Mouse (Mus musculus) erythroblast, adult 5-6 weeks (primary cell): ENCODE measurements around the gene Aph1a. TPM values are rescaled to one million over a fixed set of nuclear protein-coding genes. Genes with fewer than 3 reads are reported as not detected.
"Not testable (repeated sequence)": the region's sequence is repeated elsewhere in the genome, so short reads cannot be mapped to it uniquely, and the experiment has no call there.

ENCODE experiments used
- ATAC-seq: replicated peaks from 2 replicates; pipeline ENCODE4 v1.8.0; 2016; ENCODE audit warnings: moderate number of reproducible peaks, mild to moderate bottlenecking, moderate TSS enrichment, inconsistent platforms; ENCODE audit not compliant: poor library complexity, low FRiP score, severe bottlenecking
- total RNA-seq, 2 experiments: library from RNA; stranded (forward) in 1 of 2; stranded (reverse) in 1 of 2; fragments of 150-400 nt in 1 of 2; fragments of 200-764, 138-1000 nt in 1 of 2; gene quantifications; 2 replicates each; pipeline versions ENCODE4 v1.2.3 to v1.2.4; 2015 to 2017; ENCODE audit warnings: low replicate concordance in 2 of 2

Aph1a gene
- 8.8 and 13.1 TPM in 2 replicates for total RNA-seq (2015; ENCODE audit: low replicate concordance)
- 6.1 and 9.8 TPM in 2 replicates for total RNA-seq (2017; ENCODE audit: low replicate concordance)

DNA sequence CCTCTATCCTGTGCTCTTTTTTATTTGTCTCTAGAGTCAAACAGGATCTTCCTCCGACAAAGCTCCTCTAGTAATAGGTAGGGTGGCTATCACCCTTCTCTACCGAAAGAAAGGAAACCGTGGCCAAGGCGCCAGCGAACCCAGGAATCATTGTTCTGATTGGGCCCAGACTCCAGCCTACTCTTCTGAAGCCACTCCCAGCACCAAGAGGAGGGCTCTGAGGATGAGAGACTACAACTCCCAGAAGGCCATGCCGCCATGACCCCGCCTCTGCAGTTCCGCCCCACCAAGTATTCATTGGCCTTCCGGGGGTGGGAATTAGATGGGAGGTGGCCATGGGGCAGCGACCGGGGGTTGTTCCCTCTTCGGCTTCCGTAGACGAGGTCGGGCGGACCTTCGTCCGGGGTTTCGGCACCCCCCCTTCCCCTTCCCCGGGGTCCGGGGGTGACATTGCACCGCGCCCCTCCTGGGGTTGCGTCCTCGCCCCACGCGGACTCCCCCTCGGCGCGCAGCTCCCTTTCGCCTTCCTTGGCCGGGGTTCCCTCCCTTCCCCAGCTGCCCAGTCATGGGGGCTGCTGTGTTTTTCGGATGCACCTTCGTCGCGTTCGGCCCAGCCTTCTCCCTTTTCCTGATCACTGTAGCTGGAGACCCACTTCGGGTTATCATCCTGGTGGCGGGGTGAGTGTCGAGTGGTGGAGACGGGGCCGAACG is at the start of gene Aph1a:
Gene Aph1a (plus strand): TSS at position 364 of the 711 bp plus-strand sequence.
- peak; percentile 97 for ATAC-seq

- no peak for ATAC-seq
Observed at GRCm38 (mm10) chr3:95850611-95851010, 43.2 kb upstream of the Aph1a start.

GRCm38 (mm10) chr3:95851317-95851716 is 42.5 kb upstream of the Aph1a start:
- no peak for ATAC-seq

DNA sequence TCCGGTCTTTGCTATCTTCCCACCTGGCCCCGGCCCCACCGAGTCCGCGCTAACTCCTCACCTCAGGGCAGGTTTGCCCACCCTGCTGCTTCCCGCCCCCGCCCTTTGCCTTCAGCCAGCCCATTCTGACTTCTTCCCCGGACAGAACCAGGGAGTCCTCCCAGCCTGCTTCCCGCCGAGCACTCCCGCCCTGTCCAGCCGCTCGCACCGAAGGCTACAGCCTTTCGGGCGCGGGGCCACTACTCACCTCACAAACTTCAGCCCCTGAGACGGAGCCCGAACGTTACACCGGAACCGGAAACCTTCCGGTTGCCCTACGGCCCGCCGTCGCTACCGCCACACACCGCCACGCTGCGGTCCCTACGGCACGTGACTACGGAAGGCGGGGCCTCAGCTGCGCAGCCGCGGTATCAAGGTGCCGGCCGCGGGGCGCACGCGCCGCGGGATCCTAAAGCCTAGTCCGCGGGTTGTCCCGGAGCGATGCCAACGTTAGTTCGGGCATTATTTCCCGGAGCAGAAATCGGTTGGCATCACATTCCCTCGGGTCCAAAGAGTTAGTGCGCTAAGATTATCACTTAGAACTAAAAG is 38.2 kb upstream of the Aph1a start, which contains the start of gene Prpf3:
Gene Prpf3 (minus strand): TSS at position 384 of the 588 bp plus-strand sequence.
- ATAC-seq = peak; percentile 97

DNA sequence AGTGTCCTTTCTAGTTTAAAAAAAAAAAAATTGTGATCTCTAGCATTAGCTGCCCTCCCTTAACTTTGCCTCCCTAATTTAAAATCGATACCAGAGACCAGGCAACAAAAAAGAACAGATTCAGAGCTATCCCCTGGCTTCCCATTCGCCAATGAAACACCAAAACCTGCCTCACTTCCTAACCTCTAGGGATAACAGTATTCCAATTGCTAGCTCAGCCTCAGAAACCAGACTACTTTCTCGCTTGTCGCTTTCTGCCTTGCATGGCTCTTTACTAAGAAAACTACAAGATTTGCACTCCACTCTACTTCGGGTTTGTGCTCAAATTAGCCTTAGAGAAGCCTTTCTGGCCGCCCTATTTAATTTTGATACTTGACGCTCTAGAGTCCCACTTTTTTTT is 37.7 kb upstream of the Aph1a start:
- ATAC-seq = peak; percentile 16

- ATAC-seq = not testable (repeated sequence)
Observed at GRCm38 (mm10) chr3:95857050-95857449, 36.7 kb upstream of the Aph1a start.

- not testable (repeated sequence) for ATAC-seq
Observed at GRCm38 (mm10) chr3:95858278-95858677, 35.5 kb upstream of the Aph1a start.

DNA sequence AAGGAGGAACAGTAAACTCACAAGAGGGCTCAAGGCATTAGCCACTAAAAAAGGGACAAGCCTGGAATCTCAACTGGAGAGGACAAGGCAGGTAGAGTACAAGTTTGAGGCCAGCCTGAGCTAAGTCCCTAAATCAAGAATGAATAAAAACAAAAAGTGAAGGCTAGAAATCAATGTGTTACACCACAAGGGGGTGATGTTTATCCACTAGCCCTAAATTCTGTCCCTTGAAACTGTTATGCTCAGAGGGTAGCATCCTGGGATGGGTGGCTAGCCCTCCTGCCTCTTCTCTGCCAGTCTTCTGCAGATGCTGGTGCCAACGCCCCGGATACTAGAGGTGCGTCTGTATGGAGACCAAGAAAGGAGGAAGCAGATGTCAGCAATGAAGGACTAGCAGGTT is 33.4 kb upstream of the Aph1a start:
- ATAC-seq = no peak

DNA sequence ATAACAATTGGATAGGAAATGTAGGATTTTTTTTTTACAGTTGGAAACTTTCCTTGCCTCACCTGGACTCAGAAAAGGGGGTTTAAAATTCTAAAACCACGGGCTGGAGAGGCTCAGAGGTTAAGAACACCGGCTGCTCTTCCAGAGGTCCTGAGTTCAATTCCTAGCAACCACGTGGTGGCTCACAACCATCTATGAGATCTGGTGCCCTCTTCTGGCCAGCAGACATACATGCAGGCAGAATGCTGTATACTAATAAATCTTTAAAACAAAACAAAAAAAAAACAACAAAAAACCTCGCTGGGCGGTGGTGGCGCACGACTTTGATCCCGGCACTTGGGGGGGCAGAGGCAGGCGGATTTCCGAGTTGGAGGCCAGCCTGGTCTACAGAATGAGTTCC is 32.6 kb upstream of the Aph1a start:
- ATAC-seq = no peak

- ATAC-seq = peak; percentile 91
Observed at GRCm38 (mm10) chr3:95861796-95862195, 32.0 kb upstream of the Aph1a start.

- ATAC-seq = no peak
Observed at GRCm38 (mm10) chr3:95863578-95863977, 30.2 kb upstream of the Aph1a start.

- ATAC-seq = no peak
Observed at GRCm38 (mm10) chr3:95865050-95865449, 28.7 kb upstream of the Aph1a start.

DNA sequence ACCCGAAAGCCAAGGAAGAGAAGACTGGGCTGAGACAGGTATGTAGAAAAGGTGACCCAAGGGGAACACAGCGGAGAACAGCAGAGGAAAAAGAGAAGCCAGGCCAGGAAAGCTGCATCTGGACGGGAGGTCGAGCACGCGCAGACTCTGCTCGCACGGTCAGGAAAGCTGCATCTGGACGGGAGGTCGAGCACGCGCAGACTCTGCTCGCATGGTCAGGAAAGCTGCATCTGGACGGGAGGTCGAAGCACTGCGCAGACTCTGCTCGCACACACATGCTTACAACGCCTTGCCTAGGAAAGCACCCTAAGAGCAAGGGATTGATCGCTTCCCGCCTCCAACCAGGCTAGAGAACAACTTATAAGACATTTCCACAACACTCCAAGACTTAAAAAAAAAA is 28.2 kb upstream of the Aph1a start:
- ATAC-seq = no peak

GRCm38 (mm10) chr3:95866071-95866470 is 27.7 kb upstream of the Aph1a start:
- ATAC-seq = no peak

DNA sequence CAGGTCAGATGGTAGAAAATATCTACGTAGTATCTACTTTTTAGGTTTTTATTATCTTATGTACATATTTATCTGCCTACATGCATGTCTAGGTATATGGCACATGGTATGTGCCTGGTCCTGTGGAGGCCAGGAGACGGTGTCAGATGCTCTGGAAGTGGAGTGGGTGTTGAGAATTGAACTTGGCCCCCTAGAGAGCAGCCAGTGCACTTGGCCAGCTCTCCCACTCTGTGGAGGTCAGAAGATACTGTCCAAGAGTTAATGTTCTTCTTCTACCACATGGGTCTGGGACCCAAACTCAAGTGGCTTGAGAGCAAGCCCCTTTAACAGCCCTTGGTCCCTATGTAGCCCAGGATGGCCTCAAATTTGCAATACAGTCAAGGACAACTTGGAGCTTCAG is 26.4 kb upstream of the Aph1a start:
- no peak for ATAC-seq

DNA sequence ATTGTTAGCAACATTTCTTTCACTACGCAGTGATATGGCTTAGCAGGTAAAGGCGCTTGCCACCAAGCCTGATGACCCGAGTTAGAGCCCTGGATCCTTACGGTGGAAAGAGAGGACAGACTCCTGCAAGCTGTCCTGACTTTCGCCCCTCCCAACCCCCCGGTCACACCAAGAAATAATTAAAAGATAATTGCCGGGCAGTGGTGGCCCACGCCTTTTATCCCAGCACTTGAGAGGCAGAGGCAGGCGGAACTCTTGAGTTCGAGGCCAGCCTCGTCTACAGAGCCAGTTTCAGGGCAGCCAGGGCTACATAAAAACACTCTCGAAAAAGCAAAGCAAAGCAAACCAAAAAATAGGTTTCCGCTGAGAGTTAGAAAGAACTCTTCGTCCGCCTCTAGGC is 22.8 kb upstream of the Aph1a start:
- peak; percentile 28; the same call in 1 of the 2 replicates for ATAC-seq

DNA sequence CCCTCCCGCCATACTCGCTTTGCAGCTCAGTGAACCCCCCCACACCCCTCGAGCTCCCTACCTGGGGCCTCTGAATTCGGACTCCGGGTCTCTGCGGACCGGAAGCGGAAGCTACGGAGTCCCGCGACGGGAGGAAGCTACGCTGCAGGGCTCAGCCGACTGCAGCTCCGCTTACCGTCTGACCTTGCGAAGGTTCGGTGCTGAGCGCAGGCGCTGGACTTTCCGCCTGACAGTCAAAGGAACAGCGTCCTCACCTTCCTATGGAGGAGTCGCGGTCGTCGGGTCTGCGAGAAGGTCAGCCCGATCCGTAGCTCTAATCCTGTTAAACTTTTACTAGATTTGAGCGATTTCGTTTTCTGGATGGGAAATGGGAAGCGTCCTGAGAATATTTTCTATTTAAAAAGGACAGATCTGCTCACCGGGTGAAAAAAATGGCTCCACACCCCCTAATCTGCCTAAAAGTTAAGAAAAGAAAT is 22.3 kb upstream of the Aph1a start, which contains the start of gene Mrps21:
Gene Mrps21 (minus strand): TSS at position 128 of the 476 bp plus-strand sequence.
- peak; percentile 94 for ATAC-seq

DNA sequence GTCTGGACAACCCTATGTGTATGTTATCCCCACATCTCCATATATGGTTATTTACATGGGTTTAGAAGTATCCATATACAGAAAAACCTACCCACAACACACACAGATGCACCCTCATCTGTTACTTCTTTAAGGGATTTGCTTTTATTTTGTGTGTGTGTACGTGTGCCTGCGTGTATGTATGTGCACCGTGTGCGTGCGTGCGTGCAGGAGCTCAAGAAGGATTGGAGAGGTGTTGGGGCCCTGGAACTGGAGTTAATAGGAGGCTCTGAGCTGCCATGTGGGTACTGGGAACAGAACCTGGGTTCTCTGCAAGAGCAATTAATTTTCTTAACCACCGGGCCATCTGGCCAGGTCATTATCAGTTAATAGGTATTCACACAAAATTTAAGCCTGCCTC is 21.7 kb upstream of the Aph1a start:
- ATAC-seq = peak; percentile 24; the same call in 1 of the 2 replicates

DNA sequence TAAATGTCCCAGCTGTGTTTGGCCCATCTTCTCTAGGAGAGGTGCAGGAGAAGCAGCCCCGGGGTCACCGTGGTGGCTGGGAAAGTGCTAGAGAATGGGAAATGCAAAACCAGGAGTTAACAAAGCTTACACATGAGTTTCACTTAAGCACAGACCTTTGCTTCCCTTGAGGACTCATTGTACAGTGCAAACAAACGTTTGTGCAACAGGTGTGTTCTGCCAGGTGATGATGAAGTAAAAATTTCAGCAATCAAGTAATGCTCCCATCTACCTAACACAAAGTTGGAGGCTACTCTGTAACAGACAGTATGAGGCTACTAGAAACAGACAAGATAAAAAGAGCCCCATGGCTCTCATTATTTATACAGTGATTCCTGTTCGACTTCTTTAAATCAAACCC is 14.7 kb upstream of the Aph1a start:
- ATAC-seq = no peak

- peak; percentile 99 for ATAC-seq
Observed at GRCm38 (mm10) chr3:95881979-95882815, 11.6 kb upstream of the Aph1a start, which contains the start of gene Ciart. Gene Ciart, minus strand, starts transcription at chr3:95882251.
